Mouse (Mus musculus) E14TG2a.4 (cell line): ENCODE results near the gene Dnajc17.

ENCODE experiments used
- CTCF ChIP-seq: conservative IDR thresholded peaks from 2 replicates; pipeline ENCODE4 v1.5.1; 2014; ENCODE audit warnings: low read length
- NANOG ChIP-seq: IDR thresholded peaks from 2 replicates; pipeline ENCODE4 v1.6.1; 2014; ENCODE audit warnings: borderline replicate concordance, low read length, mixed read lengths
- POU5F1 ChIP-seq: IDR thresholded peaks from 2 replicates; pipeline ENCODE4 v1.6.1; 2014; ENCODE audit warnings: low read length, borderline replicate concordance

GRCm38 (mm10) chr2:119250826-119251478 lies 42.4 kb upstream of the Dnajc17 start:
- TF ChIP-seq CTCF, result peak; percentile 74
- no peak for TF ChIP-seq POU5F1
- no peak for TF ChIP-seq NANOG
